Mouse (Mus musculus) spleen, postnatal 14 days (tissue): Measurements from ENCODE around the gene Calhm2.
A peak's percentile ranks its signal among the peaks of the same experiment; 100 is the strongest.

Experiments used
- DNase-seq, 2 experiments: peaks; one replicate each; pipeline ENCODE4 v3.0.0; 2021 to 2022; ENCODE audit warnings: low spot score in 2 of 2

The Calhm2 gene

DNA sequence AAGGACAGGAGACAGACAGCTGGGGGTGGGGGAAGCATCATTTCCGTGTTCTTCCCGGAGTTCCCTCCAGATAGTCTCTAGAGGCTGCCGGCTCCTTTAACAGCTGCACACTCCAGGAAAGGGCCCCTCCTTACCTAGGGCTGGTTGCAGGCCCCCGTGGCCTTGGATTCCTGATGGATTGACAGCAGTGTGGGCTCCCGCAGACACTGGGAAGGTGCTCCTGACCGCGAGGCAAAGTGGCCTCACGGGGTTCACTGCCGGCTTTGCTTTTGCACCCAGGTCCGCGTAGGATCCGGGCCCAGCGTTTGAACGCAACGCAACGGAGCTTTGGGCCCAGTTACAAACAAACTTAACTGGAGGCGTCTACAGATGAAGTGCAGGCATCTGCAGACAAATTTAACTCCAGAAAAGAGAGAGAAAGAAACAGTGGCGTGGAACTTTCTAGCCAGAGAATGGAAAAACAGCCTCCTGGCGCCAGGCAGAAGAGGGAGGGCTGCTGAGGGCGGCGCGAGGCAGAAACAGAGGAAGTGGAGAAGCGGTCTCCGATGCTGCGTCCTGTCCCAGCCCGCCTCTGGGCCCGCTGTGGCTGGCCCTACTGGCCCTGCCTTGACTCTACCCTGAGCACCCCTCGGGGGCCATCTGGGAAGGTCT, at the start of gene Calhm2:
Gene Calhm2, minus strand, starts transcription at position 524 of the 651 bp plus-strand sequence.
- peak; percentile 27 to 40 for DNase-seq

DNA sequence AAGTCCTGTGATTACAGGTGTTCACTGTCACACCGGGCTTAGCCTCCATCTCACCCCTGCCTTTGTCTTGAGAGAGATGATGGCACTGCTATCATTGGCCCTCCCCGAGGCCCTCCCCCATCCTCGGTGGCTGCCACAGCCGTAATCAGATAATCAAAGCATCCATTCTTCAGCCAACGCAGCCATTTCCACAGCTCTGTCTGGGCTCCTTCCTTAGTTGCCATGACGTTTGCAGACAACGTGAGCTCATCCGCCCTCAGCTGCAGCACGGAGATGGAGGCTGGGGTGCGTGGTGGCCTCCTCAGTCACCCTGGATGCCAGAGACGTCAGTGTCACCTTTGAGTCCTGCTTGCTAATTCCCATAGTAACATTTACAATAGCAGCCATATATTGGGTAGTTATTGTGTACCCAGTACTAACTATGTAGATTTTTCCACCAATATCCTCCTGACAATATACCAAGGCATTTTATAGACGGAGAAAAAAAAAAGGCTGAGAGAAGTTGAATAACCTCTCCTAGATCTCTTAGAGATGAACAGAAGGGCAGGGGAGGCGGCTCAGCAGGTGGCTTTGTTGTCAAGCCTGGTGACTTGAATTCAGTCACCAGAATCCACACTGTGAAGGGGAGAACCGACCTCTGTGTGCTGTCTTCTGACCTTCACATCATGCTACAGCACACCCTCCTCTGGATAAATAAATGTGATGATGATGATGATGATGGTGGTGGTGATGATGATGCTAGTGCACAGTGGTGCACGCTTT, 48.6 kb upstream of the Calhm2 start:
- no peak for DNase-seq

DNA sequence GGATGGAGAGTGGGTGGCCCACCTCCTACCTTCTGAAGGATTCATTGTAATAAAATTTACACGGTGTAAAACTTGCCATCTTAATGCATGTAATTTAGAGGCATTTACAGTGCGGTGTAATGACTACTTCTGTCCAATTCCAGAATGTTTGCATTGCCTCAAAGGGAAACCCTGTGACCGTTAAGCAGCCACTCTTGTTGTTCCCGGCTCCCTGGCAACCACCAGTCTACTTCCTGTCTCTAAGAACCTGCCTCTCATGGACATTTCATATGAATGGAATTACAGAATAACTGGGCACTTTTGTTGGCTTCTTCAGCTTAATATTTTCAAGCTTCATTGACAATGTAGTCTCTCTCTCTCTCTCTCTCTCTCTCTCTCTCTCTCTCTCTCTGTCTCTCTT, 46.6 kb upstream of the Calhm2 start:
- DNase-seq: no peak

DNA sequence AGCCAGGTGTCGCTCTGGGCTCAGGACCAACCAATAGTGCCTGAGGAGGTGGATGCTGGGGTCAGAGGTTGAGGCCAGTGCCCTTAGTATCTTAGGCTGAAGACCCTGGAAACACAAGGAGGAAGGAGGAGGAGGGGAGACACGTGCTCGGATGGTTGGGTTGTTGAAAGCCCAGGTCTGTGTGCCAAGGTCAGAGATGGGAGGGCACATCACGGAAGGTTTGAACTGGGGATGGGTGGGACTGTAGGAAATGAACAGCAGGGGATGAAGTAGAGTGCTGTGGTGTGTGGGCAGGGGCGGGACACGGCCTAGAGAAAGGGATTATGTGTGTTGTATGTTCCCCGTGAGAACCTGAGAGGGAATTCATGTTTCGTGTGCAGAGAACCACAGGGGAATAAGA, 46.1 kb upstream of the Calhm2 start:
- DNase-seq: no peak

DNA sequence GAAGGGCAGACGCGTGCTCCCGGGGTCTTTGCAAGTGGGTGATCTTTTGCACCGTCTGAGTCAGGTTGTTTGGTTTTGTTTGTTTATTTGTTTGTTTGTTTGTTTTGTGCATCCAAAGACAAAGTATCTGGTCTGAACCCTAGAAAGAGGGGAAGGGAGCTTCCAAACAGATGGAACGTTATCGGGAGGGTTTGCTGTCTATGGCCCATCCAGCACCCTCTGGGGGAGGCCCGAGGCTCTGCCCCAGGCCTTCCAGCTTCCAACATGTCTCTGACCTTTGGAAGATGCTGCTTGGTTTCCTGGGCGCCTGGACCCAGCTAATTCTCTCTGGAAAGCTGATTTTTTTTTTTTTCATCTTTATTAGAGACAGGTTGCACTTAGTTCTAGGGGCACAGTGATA, 41.9 kb upstream of the Calhm2 start:
- no peak for DNase-seq

DNA sequence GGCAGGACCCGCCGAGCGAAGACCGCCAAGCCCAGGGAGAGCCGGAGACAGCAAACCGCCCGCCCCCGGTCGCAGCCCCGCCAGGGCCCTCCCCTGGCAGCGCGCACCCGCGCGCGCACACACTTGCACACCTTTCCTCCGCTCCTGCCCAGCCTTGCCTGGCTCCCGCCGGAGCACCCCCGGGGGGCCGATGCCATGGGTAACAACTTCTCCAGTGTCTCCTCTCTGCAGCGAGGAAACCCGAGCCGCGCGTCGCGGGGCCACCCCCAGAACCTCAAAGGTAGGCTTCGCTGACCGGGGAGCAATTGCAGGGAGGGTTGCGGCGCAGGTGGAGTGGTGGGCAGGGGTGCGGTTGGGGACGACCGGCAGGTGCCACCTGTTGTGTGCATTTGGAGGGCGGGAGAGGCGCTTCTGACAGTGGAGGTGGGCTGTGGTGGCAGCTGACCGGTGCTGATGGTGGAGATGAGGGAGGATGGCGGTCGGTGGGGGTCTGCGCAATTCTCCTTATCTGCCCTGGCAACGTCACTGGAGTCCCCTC, 41.2 kb upstream of the Calhm2 start:
- DNase-seq: no peak

DNA sequence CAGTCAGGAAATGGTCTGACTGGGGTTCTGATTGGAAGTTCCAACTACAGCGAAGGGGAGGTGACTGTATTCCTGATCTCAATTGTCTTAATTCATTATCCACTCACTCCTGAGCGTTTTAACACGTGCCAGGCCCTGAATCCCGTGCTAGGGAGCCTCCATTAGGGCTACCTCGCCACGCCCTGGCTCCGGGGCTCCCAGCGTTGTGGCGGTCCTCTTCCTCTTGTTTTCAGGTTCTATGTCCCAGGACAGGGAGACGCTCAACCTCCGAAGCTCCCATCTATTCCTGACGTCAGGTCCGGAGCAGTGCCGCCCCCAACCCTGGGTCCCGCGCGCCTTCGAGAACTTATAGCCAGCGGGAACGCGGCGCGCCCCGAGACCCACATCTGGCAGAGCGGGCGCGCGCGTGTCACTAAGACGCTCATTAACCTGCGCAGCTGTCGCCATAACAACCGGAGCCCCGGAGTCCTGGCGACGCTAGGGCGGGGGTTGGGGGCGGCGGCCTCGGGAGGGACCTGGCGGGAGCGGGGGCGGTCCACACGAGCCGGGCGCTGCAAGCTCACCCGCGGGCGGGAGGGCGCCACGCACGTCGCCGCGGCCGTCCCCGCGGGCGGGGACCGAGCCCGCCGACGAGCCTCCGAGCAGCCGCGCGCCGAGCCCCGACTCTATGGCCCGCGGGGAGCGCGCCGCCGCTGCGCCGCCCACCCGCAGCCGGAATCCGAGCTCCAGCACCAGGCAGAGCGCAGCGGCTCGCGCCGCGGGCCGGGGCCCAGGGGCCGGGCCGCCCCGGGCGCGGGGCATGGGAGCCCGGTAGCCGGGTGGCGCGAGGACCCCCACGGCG, 40.6 kb upstream of the Calhm2 start, which contains the start of gene Neurl1a:
Gene Neurl1a, plus strand, starts transcription at position 390 of the 841 bp plus-strand sequence.
- DNase-seq: no peak

DNA sequence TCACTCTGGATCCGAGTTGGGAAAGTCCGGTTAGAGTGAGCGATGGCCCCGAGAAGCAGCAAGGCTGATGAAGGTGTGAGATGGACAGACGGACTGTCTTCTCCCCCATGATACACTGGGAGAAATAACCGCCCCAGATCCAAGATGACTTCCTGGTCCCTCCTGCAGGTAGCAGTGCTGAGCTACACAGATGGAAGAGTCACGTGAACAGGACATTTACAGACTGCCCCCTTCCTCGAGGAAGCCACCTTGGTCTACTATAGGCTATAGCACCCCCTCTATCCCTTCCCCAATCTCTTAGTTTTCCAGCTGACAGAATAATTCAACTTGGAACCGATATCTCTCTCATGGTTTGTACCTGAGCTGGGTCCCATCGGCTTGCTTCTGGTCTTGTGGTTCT, 39.9 kb upstream of the Calhm2 start:
- no peak for DNase-seq

DNA sequence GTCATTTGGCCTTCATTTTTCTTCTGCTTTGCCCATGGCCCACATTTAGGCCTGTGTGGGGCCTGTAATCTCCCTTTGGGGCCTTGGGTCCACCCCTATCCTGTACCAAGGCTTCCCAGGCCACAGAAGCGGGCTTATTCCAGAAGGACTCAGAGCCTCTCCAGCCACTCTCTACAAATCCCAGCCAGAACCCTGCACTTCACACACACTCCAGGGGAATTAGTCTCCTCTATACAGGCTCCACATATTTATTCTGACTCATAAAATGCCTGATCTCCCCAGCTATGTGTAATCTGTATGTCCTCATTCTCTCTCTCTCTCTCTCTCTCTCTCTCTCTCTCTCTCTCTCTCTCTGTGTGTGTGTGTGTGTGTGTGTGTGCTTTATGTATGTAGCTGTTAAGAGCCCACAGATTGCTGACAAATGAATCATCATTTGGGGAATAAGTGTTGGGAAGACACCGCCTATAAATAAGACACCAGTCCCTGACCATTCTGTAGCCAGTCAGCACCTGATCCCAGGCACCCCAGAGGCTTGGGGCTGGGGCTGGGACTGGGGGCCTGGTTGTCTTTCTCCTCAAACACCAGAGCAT, 38.9 kb upstream of the Calhm2 start:
- DNase-seq: no peak

DNA sequence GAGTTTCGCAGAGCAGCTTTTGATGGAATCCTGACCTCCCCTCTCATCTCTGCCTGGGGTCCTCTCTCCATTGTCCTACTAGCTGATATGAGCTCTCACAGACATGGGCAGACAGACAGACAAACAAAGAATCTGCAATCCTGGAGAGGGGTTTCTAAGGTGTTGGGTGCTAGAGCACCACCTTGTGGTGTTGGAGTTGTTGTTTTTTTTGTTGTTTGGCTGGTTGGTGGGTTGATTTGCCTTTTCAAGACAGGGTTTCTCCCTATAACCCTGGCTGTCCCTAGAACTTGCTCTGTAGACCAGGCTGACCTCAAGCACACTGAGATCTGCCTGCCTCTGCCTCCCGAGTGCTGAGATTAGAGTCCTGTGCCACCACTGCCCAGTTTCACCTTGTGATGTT, 37.4 kb upstream of the Calhm2 start:
- no peak for DNase-seq

DNA sequence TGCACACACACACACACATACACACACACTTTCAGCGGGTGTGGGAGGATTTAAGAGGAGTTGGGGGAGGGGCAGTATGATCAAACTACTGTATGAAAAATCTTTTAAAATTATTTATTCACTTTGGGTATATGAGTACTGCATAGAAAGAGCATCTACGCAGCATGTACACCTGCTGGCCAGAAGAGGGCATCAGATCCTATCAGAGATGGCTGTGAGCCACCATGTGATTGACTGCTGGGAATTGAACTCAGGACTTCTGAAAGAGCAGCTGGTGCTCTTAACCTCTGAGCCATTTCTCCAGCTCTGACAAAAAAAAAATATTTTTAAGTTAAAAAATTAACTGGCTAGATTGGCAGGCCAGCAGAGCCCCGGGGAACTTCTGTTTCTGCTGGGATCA, 36.4 kb upstream of the Calhm2 start:
- no peak for DNase-seq

DNA sequence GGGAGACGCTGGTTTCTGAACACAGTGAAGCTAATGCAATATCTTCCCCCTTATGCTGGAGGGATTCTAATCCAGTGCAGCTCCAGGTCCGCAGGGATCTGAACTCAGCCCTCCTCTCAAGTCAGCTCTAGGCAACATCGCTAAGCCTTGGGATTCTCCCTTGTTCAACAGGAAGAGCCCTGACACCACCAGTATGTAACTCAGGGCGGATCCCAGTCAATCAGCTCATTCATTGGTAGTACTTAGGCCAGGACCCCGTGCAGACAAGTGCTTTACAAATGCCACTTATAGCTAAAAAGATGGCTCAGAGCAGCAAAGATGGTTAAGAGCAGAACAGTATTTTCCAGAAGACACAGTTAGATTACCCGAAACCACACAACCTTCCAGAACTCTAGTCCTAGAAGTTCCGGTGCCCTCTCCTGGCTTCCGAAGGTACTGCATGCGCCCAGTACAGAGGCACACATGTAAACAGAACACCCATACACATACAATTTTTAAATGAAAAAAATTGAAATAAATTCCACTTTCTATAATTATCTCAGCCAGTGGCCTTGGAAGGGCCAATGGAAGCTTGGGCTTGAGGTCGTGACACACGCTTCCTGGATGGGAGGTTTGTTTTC, 30.8 kb upstream of the Calhm2 start:
- peak; percentile 62 to 78 for DNase-seq

DNA sequence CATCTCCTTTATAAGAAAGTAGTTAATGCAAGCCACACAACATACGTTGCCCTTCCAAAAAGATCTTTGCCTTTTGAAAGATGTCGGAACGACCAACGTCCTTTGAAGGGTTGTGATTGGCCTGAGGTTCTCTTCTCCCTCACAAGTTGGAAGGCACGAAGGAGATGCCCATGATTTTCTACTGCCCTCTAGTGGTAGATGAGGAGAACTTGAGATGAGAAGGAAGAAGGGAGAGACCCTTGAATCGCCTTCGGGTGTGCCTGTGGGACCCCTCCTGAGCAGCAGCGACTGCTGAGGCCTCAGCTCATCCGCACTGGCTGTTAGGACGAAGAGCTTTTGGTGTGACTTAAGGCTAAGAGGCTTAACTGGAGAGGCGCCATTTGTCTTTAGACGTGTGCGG, 30.1 kb upstream of the Calhm2 start:
- no peak for DNase-seq

DNA sequence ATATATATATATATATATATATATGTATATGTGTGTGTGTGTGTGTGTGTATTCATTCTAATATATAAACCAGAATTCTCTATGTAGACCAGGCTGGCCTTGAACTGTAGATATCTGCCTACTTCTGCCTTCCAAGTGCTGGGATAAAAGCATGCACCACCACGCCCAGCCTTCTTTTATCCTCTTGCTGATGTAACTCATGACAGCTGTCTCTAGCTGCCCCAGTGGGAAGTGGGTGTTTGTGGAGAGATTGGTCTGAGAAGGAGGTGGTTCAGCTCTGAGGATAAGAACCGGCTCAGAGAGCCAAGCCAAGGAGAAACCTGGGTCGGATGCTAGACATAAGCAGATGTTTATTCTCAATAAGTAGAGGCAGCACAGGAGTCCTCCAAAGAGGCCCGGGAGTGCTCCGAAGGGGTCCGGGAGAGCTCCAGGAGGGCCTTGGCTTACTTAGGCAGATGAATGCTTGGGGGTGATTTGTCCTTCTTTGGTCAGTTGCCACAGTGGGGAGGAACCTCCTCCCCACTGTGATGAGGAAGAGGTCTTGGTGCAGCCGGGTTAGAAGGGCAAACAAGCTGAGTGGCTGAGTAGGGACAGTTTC, 29.6 kb upstream of the Calhm2 start:
- no peak for DNase-seq

DNA sequence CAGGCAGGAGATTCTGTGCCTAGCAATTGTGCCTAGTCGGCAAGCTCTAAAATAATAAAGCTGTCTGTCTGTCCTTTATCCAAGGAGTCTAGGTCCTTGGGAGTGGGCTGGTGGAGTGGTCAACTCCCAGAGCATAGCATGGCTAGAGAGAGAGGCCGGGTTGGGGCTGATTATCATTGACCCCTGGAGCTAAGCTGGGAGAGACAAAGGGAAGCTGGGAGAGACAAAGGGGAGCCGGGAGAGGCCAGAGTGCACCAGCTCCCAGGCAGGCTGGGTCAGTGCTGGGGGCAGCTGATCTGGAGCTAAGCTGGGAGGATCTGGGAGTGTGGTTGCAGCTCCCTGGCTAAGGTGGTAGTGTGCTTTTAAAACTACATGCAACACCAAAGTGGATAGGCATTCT, 28.7 kb upstream of the Calhm2 start:
- no peak for DNase-seq

DNA sequence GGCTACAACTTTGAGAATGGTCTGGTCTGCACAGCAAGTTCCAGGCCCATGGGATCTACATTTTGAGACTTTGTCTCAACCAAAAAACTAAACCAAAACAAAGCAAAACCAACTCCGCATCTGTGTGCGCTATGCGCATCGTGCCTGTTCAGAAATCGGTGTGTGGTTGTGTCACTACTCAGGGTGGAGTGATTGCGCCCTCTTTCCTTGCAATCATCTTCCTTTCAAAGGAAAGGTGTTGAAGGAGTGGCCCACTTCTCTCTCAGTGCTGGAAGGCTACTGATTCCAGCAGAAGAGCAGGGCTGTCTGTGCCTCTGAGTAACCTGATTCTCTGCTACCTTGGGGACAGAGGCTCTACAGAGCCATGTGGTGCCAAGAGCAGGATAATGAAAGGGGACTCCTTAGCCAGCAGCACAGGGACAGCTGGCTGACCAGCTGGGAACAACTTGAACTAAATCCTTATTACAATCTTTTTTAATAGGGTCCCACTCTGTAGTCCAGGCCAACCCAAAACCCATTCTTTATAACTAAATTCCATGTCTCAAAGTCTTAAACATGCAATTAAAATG, 25.2 kb upstream of the Calhm2 start:
- no peak for DNase-seq

DNA sequence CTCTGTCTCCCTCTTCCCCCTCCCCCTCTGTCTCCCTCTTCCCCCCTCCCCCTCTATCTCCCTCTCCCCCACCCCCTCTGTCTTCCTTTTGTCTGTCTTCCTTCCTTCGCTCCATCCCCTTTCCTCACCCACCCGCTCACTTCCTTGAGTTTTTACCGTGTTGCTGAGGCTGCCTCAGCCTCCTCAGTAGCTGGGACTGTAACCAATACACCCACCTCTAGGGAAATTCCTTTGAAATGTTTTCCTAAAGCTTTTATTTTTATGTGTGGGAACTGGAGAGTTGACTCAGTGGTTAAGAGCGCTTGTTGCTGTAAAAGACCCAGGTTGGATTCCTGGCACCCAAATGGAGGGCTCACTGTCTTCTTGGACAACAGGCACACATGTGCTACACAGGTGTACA, 23.6 kb upstream of the Calhm2 start:
- DNase-seq: no peak

DNA sequence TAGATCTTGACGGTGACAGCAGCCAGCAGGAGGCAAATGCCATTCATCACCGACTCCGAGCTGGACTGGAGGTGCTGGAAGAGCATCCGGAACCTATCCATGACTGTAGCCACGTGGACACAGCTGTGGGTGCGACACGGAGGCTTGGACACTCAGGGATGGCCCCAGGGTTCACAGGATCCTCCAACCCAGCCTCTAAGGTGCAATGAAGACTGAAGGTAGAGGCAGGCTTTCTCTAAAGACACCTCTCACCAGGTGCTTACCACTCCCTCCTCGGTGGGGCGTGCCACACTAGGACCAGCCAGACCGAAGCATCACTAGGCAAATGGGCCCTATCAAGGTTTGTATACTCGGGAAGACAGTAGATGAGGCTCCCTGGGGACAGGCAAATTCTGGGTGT, 19.6 kb upstream of the Calhm2 start, which contains the start of gene Calhm3:
Gene Calhm3, minus strand, starts transcription at position 101 of the 400 bp plus-strand sequence.
- no peak for DNase-seq

DNA sequence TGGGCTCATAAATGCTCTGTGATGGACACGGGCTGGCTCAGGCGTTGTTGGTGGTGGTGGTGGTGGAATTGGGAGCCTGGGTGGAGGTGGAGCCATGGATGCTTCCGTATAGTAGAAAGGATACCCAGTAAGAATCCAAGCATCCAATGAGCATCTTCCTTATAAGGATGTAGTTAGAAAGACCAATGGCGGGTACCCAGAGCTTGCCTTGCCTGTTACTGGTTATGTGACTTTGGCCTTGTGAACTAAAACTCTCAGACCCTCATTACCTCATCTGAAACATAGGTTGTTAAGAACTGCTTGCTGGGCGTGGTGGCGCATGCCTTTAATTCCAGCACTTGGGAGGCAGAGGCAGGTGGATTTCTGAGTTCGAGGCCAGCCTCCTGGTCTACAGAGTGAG, 15.7 kb upstream of the Calhm2 start:
- no peak for DNase-seq

DNA sequence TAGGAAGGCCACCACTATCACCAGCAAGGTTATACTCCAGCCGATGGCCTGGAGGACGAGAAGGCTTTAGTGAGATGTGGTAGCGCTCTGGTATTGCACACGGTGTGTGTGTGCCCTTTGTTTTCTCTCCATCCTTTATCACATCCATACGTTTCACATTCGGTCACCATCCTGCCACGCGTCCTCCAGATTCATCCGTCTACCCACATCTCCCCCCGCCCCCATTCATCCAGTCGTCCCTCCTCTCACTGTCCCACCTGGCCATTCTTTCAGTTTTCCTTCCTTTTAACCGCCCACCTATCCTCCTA, 13.9 kb upstream of the Calhm2 start:
- no peak for DNase-seq
